8 mouse cellular contexts compared by ENCODE assay signal in genomic region chr10:39733101-39733399, GRCm38 (mm10). TPM values are rescaled to one million over a fixed set of nuclear protein-coding genes. Genes with fewer than 3 reads are reported as not detected.
A peak's percentile ranks its signal among the peaks of the same experiment; 100 is the strongest.
DNase-seq lines count a peak whose midpoint lies in the region; TF ChIP-seq lines count a peak whose summit lies in the region.

No protein-coding gene starts in this region.

- peak in 1 of 2 experiments; percentile 38 for DNase-seq in layer of hippocampus, adult 2 months (ENCODE audit: low spot score in 2 of 2)
- DNase-seq in layer of hippocampus, postnatal 25 days (ENCODE audit: extremely low spot score in 1 of 2, low spot score in 1 of 2) = no peak
- no peak for DNase-seq in forebrain, embryonic 10.5 days (ENCODE audit: extremely low spot score, low spot score)
- DNase-seq in large intestine, adult 2 months (ENCODE audit: low read depth, low spot score) = peak; percentile 37
- no peak for DNase-seq in thymus, adult 18-20 months
- no peak for DNase-seq in spleen, postnatal 36 days (ENCODE audit: low spot score in 2 of 2)

- peaks cover 53% of the 10 kb centered on the region for H3K79me2 ChIP-seq in myocyte (ENCODE audit: control insufficient read depth, insufficient read depth)

- H3ac ChIP-seq in myocyte (ENCODE audit: control insufficient read depth, insufficient read length) = peak overlapping the region; percentile 81

- H3K27ac ChIP-seq in layer of hippocampus, adult 2 months = peak overlapping the region; percentile 98
- H3K27ac ChIP-seq in bone marrow, adult 2 months (ENCODE audit: control insufficient read depth, insufficient read depth, low read depth, low read length, poor library complexity) = peak overlapping the region; percentile 98
- peak overlapping the region; percentile 97 for H3K27ac ChIP-seq in forebrain, embryonic 10.5 days

- peaks cover 14% of the 10 kb centered on the region for H3K36me3 ChIP-seq in forebrain, embryonic 10.5 days (replicated peaks)
- no peaks in the 10 kb centered on the region for H3K36me3 ChIP-seq in myocyte (ENCODE audit: control insufficient read depth, insufficient read depth)

- H3K9me3 ChIP-seq in forebrain, embryonic 10.5 days = peaks cover 9% of the 10 kb centered on the region; the same call in 1 of the 2 replicates

- TF ChIP-seq POLR2A in bone marrow, adult 2 months (IDR thresholded peaks at IDR 0.05; ENCODE audit: borderline replicate concordance, control insufficient read depth, low read depth, low read length) = no peak
- no peak for TF ChIP-seq POLR2A in myocyte (IDR thresholded peaks at IDR 0.05; ENCODE audit: insufficient read length, low read depth)

- H3K27me3 ChIP-seq in forebrain, embryonic 10.5 days (ENCODE audit: poor library complexity, severe bottlenecking) = no peaks in the 10 kb centered on the region
- H3K27me3 ChIP-seq in myocyte (ENCODE audit: control insufficient read depth, insufficient read depth, insufficient read length) = no peaks in the 10 kb centered on the region

- under 1% methylated on average over 9 of the region's 9 CpGs for WGBS in bone marrow, adult 2 months
- 0% methylated on average over 9 of the region's 9 CpGs for WGBS in forebrain, embryonic 10.5 days
- under 1% methylated on average over 9 of the region's 9 CpGs for WGBS in large intestine, adult 2 months

- H3K4me2 ChIP-seq in myocyte (ENCODE audit: low read depth) = peak overlapping the region; percentile 92

- H3K4me1 ChIP-seq in bone marrow, adult 2 months (ENCODE audit: control insufficient read depth, insufficient read depth, low read length) = no peaks in the 10 kb centered on the region; the same call in 1 of the 2 replicates
- peaks cover 26% of the 10 kb centered on the region for H3K4me1 ChIP-seq in forebrain, embryonic 10.5 days

- TF ChIP-seq CTCF in layer of hippocampus, adult 2 months (conservative IDR thresholded peaks at IDR 0.05) = no peak
- no peak for TF ChIP-seq CTCF in bone marrow, adult 2 months (IDR thresholded peaks at IDR 0.05; ENCODE audit: control insufficient read depth, insufficient read depth, low read length)

- H3K4me3 ChIP-seq in layer of hippocampus, adult 2 months = peak overlapping the region; percentile 100
- H3K4me3 ChIP-seq in bone marrow, adult 2 months (replicated peaks; ENCODE audit: control insufficient read depth, low read depth, low read length) = peak overlapping the region; percentile 85
- H3K4me3 ChIP-seq in forebrain, embryonic 10.5 days = peak overlapping the region; percentile 91
- H3K4me3 ChIP-seq in myocyte = peak overlapping the region; percentile 71

TF ChIP-seq in myocyte, 11 proteins besides CTCF, POLR2A, EP300 and RAD21:
- TF ChIP-seq USF1 (IDR thresholded peaks at IDR 0.05; ENCODE audit: low read depth) = no peak
- TF ChIP-seq SRF (IDR thresholded peaks at IDR 0.05; ENCODE audit: control insufficient read depth, insufficient read length, low read depth) = no peak
- no peak for TF ChIP-seq REST (IDR thresholded peaks at IDR 0.05; ENCODE audit: insufficient read depth, insufficient read length)
- no peak for TF ChIP-seq E2F4 (IDR thresholded peaks at IDR 0.05; ENCODE audit: insufficient read depth)
- TF ChIP-seq TCF12 (IDR thresholded peaks at IDR 0.05; ENCODE audit: insufficient read depth, poor library complexity, severe bottlenecking) = no peak
- no peak for TF ChIP-seq CEBPB (IDR thresholded peaks at IDR 0.05; ENCODE audit: insufficient read depth, poor library complexity, severe bottlenecking)
- no peak for TF ChIP-seq MYOD1 (IDR thresholded peaks at IDR 0.05; ENCODE audit: control insufficient read depth in 1 of 3, insufficient read length in 2 of 3, low read depth in 2 of 3)
- no peak for TF ChIP-seq MYOG (IDR thresholded peaks at IDR 0.05; ENCODE audit: control insufficient read depth in 1 of 3, insufficient read depth in 1 of 3, insufficient read length in 2 of 3, low read depth in 2 of 3)
- no peak for TF ChIP-seq POLR2AphosphoS2 (IDR thresholded peaks at IDR 0.05; ENCODE audit: insufficient read length, low read depth)
- TF ChIP-seq MAX (IDR thresholded peaks at IDR 0.05; ENCODE audit: low read depth) = no peak

RNA-seq across cellular contexts. Expression of gene Rev3l, which starts 1.1 kb away (rescaled TPM):
- total RNA-seq in layer of hippocampus, adult 2 months (2021) = 10 to 100 TPM; 39.4 to 41.1 TPM
- 10 to 100 TPM; 33.9 to 43.4 TPM for total RNA-seq in layer of hippocampus, postnatal 25 days (2021)
- polyA plus RNA-seq in bone marrow, adult 2 months (2011; ENCODE audit: insufficient read depth, insufficient read length, low replicate concordance, missing spikeins) = 5.6 and 6.0 TPM in 2 replicates
- 11.6 and 13.9 TPM in 2 replicates for polyA plus RNA-seq in forebrain, embryonic 10.5 days (2016; fragmentation: Nextera tagmentation; extraction: Ambion mirVana)
- polyA plus RNA-seq in large intestine, adult 2 months (2012; rRNA removed) = 9.8 and 10.3 TPM in 2 replicates
- polyA plus RNA-seq in myocyte (2012; fragmentation: generic; extraction: Trizol) = 2.4 TPM
